10 mouse cellular contexts compared by ENCODE assay signal in genomic region chr8:9348523-9349135, GRCm38 (mm10).
DNase-seq lines count a peak whose midpoint lies in the region; ATAC-seq and TF ChIP-seq lines count a peak whose summit lies in the region.
"Had no signal": no experiment of that assay in that cellular context is flagged by ENCODE, and none has a peak within 500 bp of the region (broad histone marks: within the 10 kb centered on the region; RNA-seq: fewer than 3 reads in every experiment).

No protein-coding gene starts in this region.

- TF ChIP-seq POLR2A in ES-Bruce4 (IDR thresholded peaks at IDR 0.05; ENCODE audit: insufficient read depth, low read length): no peak
- TF ChIP-seq POLR2A in bone marrow macrophage, adult 2 months (IDR thresholded peaks at IDR 0.05; ENCODE audit: borderline replicate concordance, low read depth, low read length): no peak

- no peak overlapping the region for H3K4me3 ChIP-seq in intestine, postnatal 0 days (ENCODE audit: low read depth, low read length)
- no peak overlapping the region for H3K4me3 ChIP-seq in intestine, embryonic 15.5 days (replicated peaks)
- H3K4me3 ChIP-seq in ES-Bruce4 (ENCODE audit: low read depth, low read length): no peak overlapping the region
- no peak overlapping the region for H3K4me3 ChIP-seq in bone marrow macrophage, adult 2 months (ENCODE audit: insufficient read depth, low read length)
- H3K4me3 ChIP-seq in forebrain, embryonic 11.5 days (ENCODE audit: low read depth, low read length): no peak overlapping the region
- no peak overlapping the region for H3K4me3 ChIP-seq in liver, embryonic 14.5 days (ENCODE audit: insufficient read depth in 1 of 2, low read depth in 2 of 2, low read length in 2 of 2)
- H3K4me3 ChIP-seq: embryonic facial prominence, embryonic 12.5 days; megakaryocyte, embryonic 14.5 days had no signal

- no peaks in the 10 kb centered on the region for H3K36me3 ChIP-seq in intestine, postnatal 0 days (ENCODE audit: control insufficient read depth, insufficient read depth)
- no peaks in the 10 kb centered on the region for H3K36me3 ChIP-seq in intestine, embryonic 15.5 days
- no peaks in the 10 kb centered on the region for H3K36me3 ChIP-seq in ES-Bruce4 (ENCODE audit: control insufficient read depth, insufficient read depth, low read length, poor library complexity, severe bottlenecking)
- H3K36me3 ChIP-seq in forebrain, embryonic 11.5 days (ENCODE audit: control insufficient read depth, insufficient read depth, low read length): no peaks in the 10 kb centered on the region
- H3K36me3 ChIP-seq in liver, embryonic 14.5 days (replicated peaks; ENCODE audit: control insufficient read depth, insufficient read depth, low read depth): no peaks in the 10 kb centered on the region
- H3K36me3 ChIP-seq: embryonic facial prominence, embryonic 12.5 days had no signal

- TF ChIP-seq EP300 in ES-Bruce4 (IDR thresholded peaks at IDR 0.05; ENCODE audit: insufficient read depth, low read depth, low read length): no peak
- TF ChIP-seq EP300 in liver, embryonic 14.5 days (IDR thresholded peaks at IDR 0.05; ENCODE audit: low read depth): no peak

- ATAC-seq in intestine, postnatal 0 days: no peak
- no peak for ATAC-seq in intestine, embryonic 15.5 days
- peak; percentile 67 for ATAC-seq in forebrain, embryonic 11.5 days (replicated peaks; ENCODE audit: low FRiP score)
- ATAC-seq in liver, embryonic 14.5 days (ENCODE audit: insufficient read depth): no peak

- no peak overlapping the region for H3K9ac ChIP-seq in intestine, postnatal 0 days (ENCODE audit: low read depth, low read length)
- H3K9ac ChIP-seq in intestine, embryonic 15.5 days: no peak overlapping the region
- no peak overlapping the region for H3K9ac ChIP-seq in ES-Bruce4 (ENCODE audit: low read depth, poor library complexity, severe bottlenecking)
- no peak overlapping the region for H3K9ac ChIP-seq in forebrain, embryonic 11.5 days (ENCODE audit: low read length)
- no peak overlapping the region for H3K9ac ChIP-seq in liver, embryonic 14.5 days (replicated peaks)
- H3K9ac ChIP-seq: embryonic facial prominence, embryonic 12.5 days had no signal

- H3K4me2 ChIP-seq in intestine, postnatal 0 days (replicated peaks; ENCODE audit: low read depth): no peak overlapping the region
- H3K4me2 ChIP-seq in intestine, embryonic 15.5 days (replicated peaks): no peak overlapping the region
- no peak overlapping the region for H3K4me2 ChIP-seq in forebrain, embryonic 11.5 days (ENCODE audit: low read depth, low read length, severe bottlenecking)
- no peak overlapping the region for H3K4me2 ChIP-seq in liver, embryonic 14.5 days (ENCODE audit: low read depth)
- H3K4me2 ChIP-seq: embryonic facial prominence, embryonic 12.5 days had no signal

- no peaks in the 10 kb centered on the region for H3K9me3 ChIP-seq in intestine, postnatal 0 days (ENCODE audit: control insufficient read depth)
- H3K9me3 ChIP-seq in intestine, embryonic 15.5 days: no peaks in the 10 kb centered on the region
- H3K9me3 ChIP-seq in ES-Bruce4 (replicated peaks; ENCODE audit: control insufficient read depth, insufficient read depth, low read length, poor library complexity, severe bottlenecking): no peaks in the 10 kb centered on the region
- no peaks in the 10 kb centered on the region for H3K9me3 ChIP-seq in forebrain, embryonic 11.5 days (ENCODE audit: control insufficient read depth, low read length)
- H3K9me3 ChIP-seq in liver, embryonic 14.5 days (ENCODE audit: control insufficient read depth, low read length): no peaks in the 10 kb centered on the region
- H3K9me3 ChIP-seq: embryonic facial prominence, embryonic 12.5 days; megakaryocyte, embryonic 14.5 days had no signal

- peak; percentile 76 for DNase-seq in forebrain, embryonic 11.5 days (ENCODE audit: low spot score)
- DNase-seq in liver, embryonic 14.5 days (ENCODE audit: low read depth in 3 of 3, low spot score in 3 of 3): no peak
- DNase-seq in retina, postnatal 7 days (ENCODE audit: low read depth, low spot score): peak; percentile 28
- no peak for DNase-seq in gastrocnemius, adult 8-10 months (ENCODE audit: low spot score in 2 of 2)

- H3K27me3 ChIP-seq in intestine, postnatal 0 days (replicated peaks; ENCODE audit: control insufficient read depth, insufficient read depth, low read length): no peaks in the 10 kb centered on the region
- no peaks in the 10 kb centered on the region for H3K27me3 ChIP-seq in intestine, embryonic 15.5 days (replicated peaks)
- no peaks in the 10 kb centered on the region for H3K27me3 ChIP-seq in ES-Bruce4 (ENCODE audit: control insufficient read depth, insufficient read depth, low read length, poor library complexity, severe bottlenecking)
- no peaks in the 10 kb centered on the region for H3K27me3 ChIP-seq in forebrain, embryonic 11.5 days (ENCODE audit: control insufficient read depth, insufficient read depth, low read length)
- H3K27me3 ChIP-seq in liver, embryonic 14.5 days (ENCODE audit: control insufficient read depth, insufficient read depth, low read length): no peaks in the 10 kb centered on the region
- H3K27me3 ChIP-seq: embryonic facial prominence, embryonic 12.5 days; megakaryocyte, embryonic 14.5 days had no signal

- H3K27ac ChIP-seq in intestine, postnatal 0 days (ENCODE audit: low read depth, low read length): no peak overlapping the region
- H3K27ac ChIP-seq in intestine, embryonic 15.5 days: no peak overlapping the region
- no peak overlapping the region for H3K27ac ChIP-seq in ES-Bruce4 (ENCODE audit: insufficient read depth, low read length)
- no peak overlapping the region for H3K27ac ChIP-seq in bone marrow macrophage, adult 2 months (ENCODE audit: insufficient read depth, low read depth, low read length)
- no peak overlapping the region for H3K27ac ChIP-seq in forebrain, embryonic 11.5 days (ENCODE audit: low read depth, low read length)
- H3K27ac ChIP-seq in liver, embryonic 14.5 days: no peak overlapping the region
- H3K27ac ChIP-seq: embryonic facial prominence, embryonic 12.5 days had no signal

- 50% methylated on average over 7 of the region's 7 CpGs for WGBS in intestine, postnatal 0 days
- 54% methylated on average over 7 of the region's 7 CpGs for WGBS in intestine, embryonic 15.5 days
- 54% methylated on average over 7 of the region's 7 CpGs for WGBS in forebrain, embryonic 11.5 days
- WGBS in liver, embryonic 14.5 days (ENCODE audit: insufficient replicate concordance): 34% methylated on average over 7 of the region's 7 CpGs

- no peaks in the 10 kb centered on the region for H3K4me1 ChIP-seq in intestine, postnatal 0 days (replicated peaks; ENCODE audit: control insufficient read depth, insufficient read depth, low read length)
- H3K4me1 ChIP-seq in intestine, embryonic 15.5 days (replicated peaks): no peaks in the 10 kb centered on the region
- no peaks in the 10 kb centered on the region for H3K4me1 ChIP-seq in ES-Bruce4 (ENCODE audit: control insufficient read depth, insufficient read depth, low read length)
- H3K4me1 ChIP-seq in bone marrow macrophage, adult 2 months (ENCODE audit: control insufficient read depth, insufficient read depth, low read length): no peaks in the 10 kb centered on the region
- peaks cover 3% of the 10 kb centered on the region; the same call in 1 of the 2 replicates for H3K4me1 ChIP-seq in forebrain, embryonic 11.5 days (replicated peaks; ENCODE audit: control insufficient read depth, insufficient read depth, low read length)
- H3K4me1 ChIP-seq in liver, embryonic 14.5 days (replicated peaks; ENCODE audit: control insufficient read depth in 2 of 2, insufficient read depth in 2 of 2, low read length in 1 of 2): no peaks in the 10 kb centered on the region
- H3K4me1 ChIP-seq: embryonic facial prominence, embryonic 12.5 days; megakaryocyte, embryonic 14.5 days had no signal

- peak; percentile 75 for TF ChIP-seq CTCF in intestine, postnatal 0 days (IDR thresholded peaks at IDR 0.05; ENCODE audit: low read depth)
- TF ChIP-seq CTCF in ES-Bruce4 (IDR thresholded peaks at IDR 0.05; ENCODE audit: low read depth, low read length): peak; percentile 66
- TF ChIP-seq CTCF in bone marrow macrophage, adult 2 months (IDR thresholded peaks at IDR 0.05; ENCODE audit: low read depth, low read length): peak; percentile 34; the same call in 1 of the 2 replicates
- TF ChIP-seq CTCF in liver, embryonic 14.5 days (IDR thresholded peaks at IDR 0.05; ENCODE audit: low read depth): peak; percentile 57

Comparison
In these comparisons a context has a peak if more than half of its experiments do, and no peak if none do; other contexts are left out.
1. DNase-seq: peak in forebrain, embryonic 11.5 days (single experiment) and retina, postnatal 7 days (single experiment); none in liver, embryonic 14.5 days (0 of 3) and gastrocnemius, adult 8-10 months (0 of 2).
2. Peak in every context shown above with its lines, with median percentiles within 50 percentile points of each other: CTCF ChIP-seq.